Mouse (Mus musculus): ENCODE measurements around the gene Prss34. TPM values are rescaled to one million over a fixed set of nuclear protein-coding genes. Genes with fewer than 3 reads are reported as not detected.

The Prss34 gene
- total and polyA plus RNA-seq, 3 experiments: 0.14 to 0.36 (median 0.21) TPM

DNA sequence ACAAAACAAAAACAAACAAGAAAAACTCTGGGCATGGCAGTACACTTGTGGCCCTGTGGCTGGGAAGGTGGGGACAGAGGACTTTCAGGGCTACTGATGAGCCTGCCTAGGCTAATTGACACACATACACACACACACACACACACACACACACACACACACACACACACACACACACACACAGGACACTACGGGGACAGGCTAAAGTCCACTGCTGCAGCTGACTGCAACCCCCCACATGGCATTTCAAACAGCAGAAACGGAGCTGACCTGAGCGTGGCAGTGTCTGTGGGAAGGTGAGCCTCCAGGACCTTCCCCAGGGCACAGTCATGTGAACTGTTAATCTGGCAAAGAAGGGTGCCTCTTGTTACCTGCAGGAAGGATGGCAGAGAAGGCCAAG, 43.3 kb downstream of the Prss34 start:
- intact Hi-C loops (cut with DNase I): no loop called here
- H3K27ac ChIP-seq: no peak overlapping the region
- H3K27me3 ChIP-seq (ENCODE audit: control insufficient read depth, insufficient read depth, low read length): no peaks in the 10 kb centered on the region; the same call in 1 of the 2 replicates
- 62% methylated on average over 3 of the region's 3 CpGs for WGBS
- DNase-seq: no peak
- H3K36me3 ChIP-seq (ENCODE audit: control insufficient read depth, insufficient read depth, low read length): no peaks in the 10 kb centered on the region
- no peaks in the 10 kb centered on the region for H3K4me1 ChIP-seq (ENCODE audit: control insufficient read depth, insufficient read depth, low read length)
- H3K4me3 ChIP-seq: no peak overlapping the region
- no peak overlapping the region for H3K9ac ChIP-seq (ENCODE audit: low read depth, low read length)
- no peak for TF ChIP-seq EP300 (IDR thresholded peaks at IDR 0.05; ENCODE audit: insufficient read depth, low read depth, low read length)
- H3K79me2 ChIP-seq (replicated peaks; ENCODE audit: control insufficient read depth, insufficient read depth, low read length): no peaks in the 10 kb centered on the region

GRCm38 (mm10) chr17:25345462-25345861, 47.3 kb downstream of the Prss34 start, which contains the start of gene Tpsab1:
Tpsab1 (minus strand) TSS chr17:25345562.
- H3K9ac ChIP-seq (ENCODE audit: low read depth, low read length): no peak within 1 kb of the TSS
- no peaks in the 10 kb centered on the region for H3K4me1 ChIP-seq (ENCODE audit: control insufficient read depth, insufficient read depth, low read length)
- no peak within 1 kb of the TSS for H3K27ac ChIP-seq
- DNase-seq: no peak
- intact Hi-C loops (cut with DNase I): no loop called here
- H3K4me3 ChIP-seq: no peak within 1 kb of the TSS
- WGBS: 71% methylated on average over 4 of the region's 4 CpGs
- TF ChIP-seq CTCF (IDR thresholded peaks at IDR 0.05) (no peak), POLR2A (IDR thresholded peaks at IDR 0.05; ENCODE audit: insufficient read depth, low read depth, low read length) (no peak), EP300 (IDR thresholded peaks at IDR 0.05; ENCODE audit: insufficient read depth, low read depth, low read length) (no peak)
- H3K27me3 ChIP-seq (ENCODE audit: control insufficient read depth, insufficient read depth, low read length): no peaks in the 10 kb centered on the region
- no peaks in the 10 kb centered on the region for H3K36me3 ChIP-seq (ENCODE audit: control insufficient read depth, insufficient read depth, low read length)
- no peaks in the 10 kb centered on the region for H3K79me2 ChIP-seq (replicated peaks; ENCODE audit: control insufficient read depth, insufficient read depth, low read length)

Other genes starting within 250 kb of the Prss34 start
- 10 to 100 TPM; 40.0 to 45.1 TPM for gene Tmem204, start 214.8 kb upstream of the Prss34 start, total RNA-seq (2021)
- 77.3 and 82.0 TPM in 2 replicates for gene Tmem204, start 214.8 kb upstream of the Prss34 start, polyA plus RNA-seq (2012; rRNA removed)
- gene Telo2, start 182.4 kb upstream of the Prss34 start, total RNA-seq (2021): 10 to 100 TPM; 12.1 to 13.5 TPM
- 12.7 and 15.5 TPM in 2 replicates for gene Telo2, start 182.4 kb upstream of the Prss34 start, polyA plus RNA-seq (2012; rRNA removed)
- gene Ptx4, start 177.6 kb upstream of the Prss34 start, total RNA-seq (2021): 1 to 10 TPM; 5.4 to 5.8 TPM
- gene Ptx4, start 177.6 kb upstream of the Prss34 start, polyA plus RNA-seq (2012; rRNA removed): 0.16 and 0.26 TPM in 2 replicates
- 10 to 100 TPM; 25.4 to 28.5 TPM for gene Clcn7, start 165.0 kb upstream of the Prss34 start, total RNA-seq (2021)
- 24.6 and 31.3 TPM in 2 replicates for gene Clcn7, start 165.0 kb upstream of the Prss34 start, polyA plus RNA-seq (2012; rRNA removed)
- gene Ccdc154, start 135.9 kb upstream of the Prss34 start, total RNA-seq (2021): not detected
- gene Ccdc154, start 135.9 kb upstream of the Prss34 start, polyA plus RNA-seq (2012; rRNA removed): 0.06 TPM in 1 of 2 replicates, not detected in the other
- not detected for gene Gm38655, start 122.9 kb upstream of the Prss34 start, total RNA-seq (2021)
- gene Gm38655, start 122.9 kb upstream of the Prss34 start, polyA plus RNA-seq (2012; rRNA removed): 0.29 TPM in 1 of 2 replicates, not detected in the other
- 10 to 100 TPM; 20.8 to 22.2 TPM for gene BC003965, start 113.8 kb upstream of the Prss34 start, total RNA-seq (2021)
- gene BC003965, start 113.8 kb upstream of the Prss34 start, polyA plus RNA-seq (2012; rRNA removed): 12.1 and 18.6 TPM in 2 replicates
- 1 to 10 TPM; 7.4 to 7.5 TPM for gene Unkl, start 110.0 kb upstream of the Prss34 start, total RNA-seq (2021)
- 6.6 and 9.1 TPM in 2 replicates for gene Unkl, start 110.0 kb upstream of the Prss34 start, polyA plus RNA-seq (2012; rRNA removed)
- gene Gnptg, start 58.3 kb upstream of the Prss34 start, total RNA-seq (2021): 10 to 100 TPM; 13.6 to 16.1 TPM
- 18.0 and 19.5 TPM in 2 replicates for gene Gnptg, start 58.3 kb upstream of the Prss34 start, polyA plus RNA-seq (2012; rRNA removed)
- 1 to 10 TPM; 6.9 to 8.2 TPM for gene Tsr3, start 58.2 kb upstream of the Prss34 start, total RNA-seq (2021)
- 7.1 TPM in 2 replicates for gene Tsr3, start 58.2 kb upstream of the Prss34 start, polyA plus RNA-seq (2012; rRNA removed)
- gene Baiap3, start 42.0 kb upstream of the Prss34 start, total RNA-seq (2021): under 1 TPM; 0.32 to 0.39 TPM
- 0.79 and 1.5 TPM in 2 replicates for gene Baiap3, start 42.0 kb upstream of the Prss34 start, polyA plus RNA-seq (2012; rRNA removed)
- 10 to 100 TPM; 88.3 to 90.3 TPM for gene Ube2i, start 23.8 kb upstream of the Prss34 start, total RNA-seq (2021)
- 69.7 and 94.6 TPM in 2 replicates for gene Ube2i, start 23.8 kb upstream of the Prss34 start, polyA plus RNA-seq (2012; rRNA removed)
- not detected for gene Prss28, start 10.3 kb downstream of the Prss34 start, total RNA-seq (2021)
- not detected in 2 replicates for gene Prss28, start 10.3 kb downstream of the Prss34 start, polyA plus RNA-seq (2012; rRNA removed)
- not detected for gene Prss29, start 20.3 kb downstream of the Prss34 start, total RNA-seq (2021)
- gene Prss29, start 20.3 kb downstream of the Prss34 start, polyA plus RNA-seq (2012; rRNA removed): not detected in 2 replicates
- gene Tpsab1, start 47.2 kb downstream of the Prss34 start, total RNA-seq (2021): under 1 TPM; 0.70 to 0.82 TPM
- gene Tpsab1, start 47.2 kb downstream of the Prss34 start, polyA plus RNA-seq (2012; rRNA removed): 0.12 and 0.31 TPM in 2 replicates
- gene Tpsb2, start 67.9 kb downstream of the Prss34 start, total RNA-seq (2021): 1 to 10 TPM; 1.4 to 2.5 TPM
- gene Tpsb2, start 67.9 kb downstream of the Prss34 start, polyA plus RNA-seq (2012; rRNA removed): 6.3 and 8.2 TPM in 2 replicates
- gene Tpsg1, start 70.9 kb downstream of the Prss34 start, total RNA-seq (2021): not detected
- 0.47 and 0.61 TPM in 2 replicates for gene Tpsg1, start 70.9 kb downstream of the Prss34 start, polyA plus RNA-seq (2012; rRNA removed)
- gene Cacna1h, start 135.4 kb downstream of the Prss34 start, total RNA-seq (2021): 1 to 10 TPM; 4.5 to 5.5 TPM
- gene Cacna1h, start 135.4 kb downstream of the Prss34 start, polyA plus RNA-seq (2012; rRNA removed): 20.4 and 23.2 TPM in 2 replicates
- gene Tekt4, start 156.2 kb downstream of the Prss34 start, total RNA-seq (2021): not detected
- 0.61 and 1.2 TPM in 2 replicates for gene Tekt4, start 156.2 kb downstream of the Prss34 start, polyA plus RNA-seq (2012; rRNA removed)
- not detected for gene Sstr5, start 198.9 kb downstream of the Prss34 start, total RNA-seq (2021)
- not detected in 2 replicates for gene Sstr5, start 198.9 kb downstream of the Prss34 start, polyA plus RNA-seq (2012; rRNA removed)

Data from heart, adult 2 months (tissue).